Mouse (Mus musculus) liver, embryonic 14.5 days (tissue): ENCODE measurements at regions not wholly inside any gene's neighbourhood (a gene's known extent, or its start where the extent isn't known, plus 50 kb on each side); places are given as distances from the start of the nearest gene placed in this dataset.

ENCODE experiments used
- ATAC-seq: fragments of 200-750 bp; cut with Nextera tagmentation; 2 replicates; pipeline ENCODE4 v1.8.0; 2017; ENCODE audit warnings: moderate number of reproducible peaks, mild to moderate bottlenecking, moderate library complexity; ENCODE audit not compliant: insufficient read depth
- DNase-seq, 3 experiments: peaks; one replicate each; pipeline ENCODE4 v3.0.0-alpha.2; 2012 to 2013; ENCODE audit warnings: low read depth in 3 of 3, low spot score in 3 of 3
- H3K27ac ChIP-seq: fragments of 300-500 bp; sonication (generic); 2 replicates; pipeline ENCODE4 v1.5.1; 2014; ENCODE audit warnings: moderate library complexity, mild to moderate bottlenecking, control low read depth, inconsistent platforms
- H3K27me3 ChIP-seq: fragments of 300-500 bp; sonication (generic); 2 replicates; pipeline ENCODE4 v1.6.1; 2014; ENCODE audit warnings: mild to moderate bottlenecking, low read length, moderate library complexity; ENCODE audit not compliant: control insufficient read depth, insufficient read depth
- H3K36me3 ChIP-seq: fragments of 300-500 bp; sonication (generic); replicated peaks from 2 replicates; pipeline ENCODE4 v1.6.1; 2014; ENCODE audit warnings: low read depth; ENCODE audit not compliant: control insufficient read depth, insufficient read depth
- H3K4me1 ChIP-seq, 2 experiments: fragments of 200-500 bp in 1 of 2; fragments of 300-500 bp in 1 of 2; sonication (generic) in 1 of 2; replicated peaks; 2 replicates each; pipeline ENCODE4 v1.6.1; 2012 to 2014; ENCODE audit warnings: antibody characterized with exemption in 1 of 2, inconsistent platforms in 1 of 2, low read length in 1 of 2; ENCODE audit not compliant: control insufficient read depth in 2 of 2, insufficient read depth in 2 of 2
- H3K4me2 ChIP-seq: fragments of 300-500 bp; sonication (generic); 2 replicates; pipeline ENCODE4 v1.6.1; 2014; ENCODE audit warnings: low read depth, mild to moderate bottlenecking, control low read depth, moderate library complexity
- H3K4me3 ChIP-seq, 2 experiments: fragments of 200-500 bp in 1 of 2; fragments of 300-500 bp in 1 of 2; sonication (generic) in 1 of 2; 2 replicates each; pipeline ENCODE4 v1.5.1; 2012 to 2014; ENCODE audit warnings: low read depth in 2 of 2, low read length in 2 of 2, mild to moderate bottlenecking in 2 of 2, control low read depth in 1 of 2, inconsistent platforms in 1 of 2, moderate library complexity in 1 of 2; ENCODE audit not compliant: insufficient read depth in 1 of 2
- H3K9ac ChIP-seq: fragments of 300-500 bp; sonication (generic); replicated peaks from 2 replicates; pipeline ENCODE4 v1.6.1; 2014; ENCODE audit warnings: mild to moderate bottlenecking, control low read depth, moderate library complexity
- H3K9me3 ChIP-seq: fragments of 300-500 bp; sonication (generic); 2 replicates; pipeline ENCODE4 v1.6.1; 2016; ENCODE audit warnings: low read length, mixed read lengths; ENCODE audit not compliant: control insufficient read depth
- CTCF ChIP-seq: IDR thresholded peaks from 2 replicates; pipeline ENCODE4 v1.5.1; 2016; ENCODE audit warnings: antibody characterized with exemption, low read depth, control low read depth
- EP300 ChIP-seq: IDR thresholded peaks from 2 replicates; pipeline ENCODE4 v1.6.1; 2016; ENCODE audit warnings: antibody characterized with exemption, low read depth
- WGBS: fragments of 180-500 bp; shearing (Covaris S2); extraction: QIAGEN DNeasy Blood & Tissue Kit; methylation state at CpG from one replicate; pipeline ENCODE4 v1.1.7; 2014; ENCODE audit not compliant: insufficient replicate concordance; 5-methylcytosine and 5-hydroxymethylcytosine counted together

GRCm38 (mm10) chr17:80789706-80790105, 61.4 kb upstream of the Map4k3 start:
- Histone ChIP-seq H3K27ac (no peak overlapping the region), H3K9me3 (no peaks in the 10 kb centered on the region), H3K27me3 (no peaks in the 10 kb centered on the region), H3K4me1 (peaks cover 0 to 17% of the 10 kb centered on the region in 2 experiments; a peak in 2 of 4 replicates), H3K36me3 (no peaks in the 10 kb centered on the region), H3K9ac (no peak overlapping the region), H3K4me3 (no peak overlapping the region), H3K4me2 (no peak overlapping the region)
- 81% methylated on average over 12 of the region's 12 CpGs for WGBS
- ATAC-seq = no peak
- TF ChIP-seq CTCF (no peak), EP300 (no peak)
- DNase-seq = no peak

GRCm38 (mm10) chr17:80789000-80789399, 60.7 kb upstream of the Map4k3 start:
- 50% methylated on average over 3 of the region's 3 CpGs for WGBS
- no peak overlapping the region for H3K27ac ChIP-seq
- DNase-seq = no peak
- H3K4me3 ChIP-seq = no peak overlapping the region
- no peak overlapping the region for H3K4me2 ChIP-seq
- no peaks in the 10 kb centered on the region for H3K36me3 ChIP-seq
- TF ChIP-seq EP300 (no peak), CTCF (no peak)
- H3K9ac ChIP-seq = no peak overlapping the region
- peaks cover 0 to 19% of the 10 kb centered on the region in 2 experiments; a peak in 2 of 4 replicates for H3K4me1 ChIP-seq
- no peaks in the 10 kb centered on the region for H3K27me3 ChIP-seq
- no peak for ATAC-seq
- H3K9me3 ChIP-seq = no peaks in the 10 kb centered on the region

DNA sequence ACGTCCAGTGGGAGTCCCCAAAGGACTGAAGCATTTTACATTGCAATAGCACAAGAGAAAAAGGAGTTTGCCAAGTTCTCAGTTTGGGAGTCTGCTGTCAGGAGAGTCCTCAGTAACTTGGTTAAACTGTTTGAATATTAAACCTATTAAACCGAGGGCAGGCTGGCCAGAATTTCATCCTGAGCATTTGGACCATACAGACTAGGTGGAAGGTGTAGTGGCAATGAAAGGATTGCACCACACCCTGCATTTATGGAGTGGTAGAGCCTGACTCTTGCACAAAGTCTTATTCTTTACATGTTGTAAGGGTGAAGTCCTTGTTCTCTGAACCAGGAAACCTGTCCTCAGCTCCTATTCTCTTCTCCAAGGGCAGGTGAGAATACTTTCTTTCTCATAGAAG, 58.6 kb upstream of the Map4k3 start:
- no peaks in the 10 kb centered on the region for H3K36me3 ChIP-seq
- ATAC-seq = peak; percentile 39; the same call in 1 of the 2 replicates
- TF ChIP-seq CTCF (no peak), EP300 (no peak)
- H3K4me3 ChIP-seq = no peak overlapping the region
- H3K9ac ChIP-seq = no peak overlapping the region
- H3K27ac ChIP-seq = no peak overlapping the region
- 43% methylated on average over 2 of the region's 2 CpGs for WGBS
- no peaks in the 10 kb centered on the region for H3K27me3 ChIP-seq
- H3K9me3 ChIP-seq = no peaks in the 10 kb centered on the region
- DNase-seq = no peak
- H3K4me2 ChIP-seq = no peak overlapping the region
- peaks cover 0 to 15% of the 10 kb centered on the region in 2 experiments; a peak in 2 of 4 replicates for H3K4me1 ChIP-seq

DNA sequence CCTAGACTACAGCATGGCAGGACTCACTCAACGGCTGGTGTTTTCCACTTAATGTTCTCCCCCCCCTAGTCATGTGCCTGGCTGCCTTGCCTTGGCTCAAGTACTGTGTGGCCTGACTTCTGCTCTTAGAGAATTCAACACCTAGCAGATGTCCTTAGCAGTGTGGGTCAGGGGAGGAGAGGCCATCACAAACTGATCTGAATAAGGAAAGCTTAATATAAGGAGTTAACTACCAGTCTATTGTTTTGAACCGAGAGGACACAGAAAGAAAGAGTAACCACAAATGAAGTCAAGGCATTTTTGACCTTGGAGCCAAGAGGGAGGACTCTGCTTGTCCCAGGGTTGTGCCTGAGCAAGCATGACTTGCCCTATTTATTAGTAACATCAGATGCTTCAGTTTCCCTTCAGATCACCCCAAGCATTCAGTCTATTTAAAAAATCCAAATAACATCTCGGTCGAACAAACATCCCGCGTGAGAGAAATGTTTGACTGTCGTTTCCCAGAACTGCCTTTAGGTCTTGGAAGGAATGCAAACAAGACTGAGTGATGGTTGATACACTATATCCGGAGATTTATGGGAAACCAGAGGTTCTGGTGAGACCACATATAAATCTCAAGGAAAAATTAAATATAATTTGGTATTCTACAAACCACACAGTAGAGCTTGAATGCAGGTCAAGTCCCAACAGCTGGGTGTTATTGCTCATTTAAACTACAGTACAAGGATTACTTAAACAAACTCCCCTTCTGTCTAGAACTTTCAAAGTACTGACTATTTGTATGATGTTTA, 58.0 kb upstream of the Map4k3 start:
- Histone ChIP-seq H3K4me2 (no peak overlapping the region), H3K27ac (no peak overlapping the region), H3K4me3 (no peak overlapping the region), H3K36me3 (no peaks in the 10 kb centered on the region), H3K9ac (no peak overlapping the region), H3K4me1 (peaks cover 0 to 15% of the 10 kb centered on the region in 2 experiments; a peak in 2 of 4 replicates), H3K27me3 (no peaks in the 10 kb centered on the region), H3K9me3 (no peaks in the 10 kb centered on the region)
- DNase-seq (no peak), ATAC-seq (no peak)
- no peak for TF ChIP-seq EP300
- no peak for TF ChIP-seq CTCF
- WGBS = 64% methylated on average over 8 of the region's 8 CpGs

- H3K4me3 ChIP-seq = no peak overlapping the region
- TF ChIP-seq CTCF (no peak), EP300 (no peak)
- H3K27me3 ChIP-seq = no peaks in the 10 kb centered on the region
- ATAC-seq (no peak), DNase-seq (no peak)
- H3K36me3 ChIP-seq = no peaks in the 10 kb centered on the region
- no peak overlapping the region for H3K9ac ChIP-seq
- no peak overlapping the region for H3K27ac ChIP-seq
- peaks cover 0 to 15% of the 10 kb centered on the region in 2 experiments; a peak in 2 of 4 replicates for H3K4me1 ChIP-seq
- H3K9me3 ChIP-seq = no peaks in the 10 kb centered on the region
- no peak overlapping the region for H3K4me2 ChIP-seq
- WGBS = 66% methylated on average over 8 of the region's 8 CpGs
Observed at GRCm38 (mm10) chr17:80785476-80785875, 57.2 kb upstream of the Map4k3 start.
